Mouse (Mus musculus) CH12.LX (cell line): ENCODE measurements around the gene B3gnt7. TPM values are rescaled to one million over a fixed set of nuclear protein-coding genes. Genes with fewer than 3 reads are reported as not detected.

Experiments used
- DNase-seq: peaks from one replicate; pipeline ENCODE4 v3.0.0-alpha.2; 2013; ENCODE audit errors: extremely low read depth
- H3K27ac ChIP-seq: 2 replicates; pipeline ENCODE4 v1.5.1; 2012; ENCODE audit warnings: low read depth, mild to moderate bottlenecking, control low read depth, moderate library complexity; ENCODE audit not compliant: insufficient read depth
- H3K27me3 ChIP-seq: replicated peaks from 2 replicates; pipeline ENCODE3; 2012; ENCODE audit warnings: inconsistent platforms
- H3K36me3 ChIP-seq, 2 experiments: replicated peaks in 1 of 2; 2 replicates each; pipeline versions ENCODE3 to v1.6.1; 2012; ENCODE audit warnings: inconsistent platforms in 1 of 2, low read length in 1 of 2, mild to moderate bottlenecking in 1 of 2, mixed read lengths in 1 of 2, moderate library complexity in 1 of 2; ENCODE audit not compliant: control insufficient read depth in 1 of 2, insufficient read depth in 1 of 2
- H3K4me1 ChIP-seq, 2 experiments: 2 replicates each; pipeline ENCODE4 v1.6.1; 2012; ENCODE audit warnings: inconsistent platforms in 1 of 2, moderate library complexity in 1 of 2; ENCODE audit not compliant: insufficient read depth in 2 of 2, control insufficient read depth in 1 of 2
- H3K4me2 ChIP-seq: 2 replicates; pipeline ENCODE4 v1.6.1; 2012; ENCODE audit warnings: low read depth, mild to moderate bottlenecking, control low read depth; ENCODE audit not compliant: poor library complexity, insufficient read depth, severe bottlenecking
- H3K4me3 ChIP-seq, 3 experiments: fragments of 150-350 bp in 1 of 3; sonication (generic) in 1 of 3; replicated peaks in 1 of 3; 2 replicates each; pipeline versions ENCODE3 to v1.5.1; 2011 to 2012; ENCODE audit warnings: low read depth in 2 of 3, low read length in 2 of 3, mild to moderate bottlenecking in 2 of 3, moderate library complexity in 2 of 3, control low read depth in 1 of 3, improper control_type of control experiment in 1 of 3, inconsistent platforms in 1 of 3, mixed read lengths in 1 of 3; ENCODE audit not compliant: poor library complexity in 1 of 3
- H3K79me2 ChIP-seq: replicated peaks from 2 replicates; pipeline ENCODE4 v1.6.1; 2012; ENCODE audit warnings: mild to moderate bottlenecking, moderate library complexity; ENCODE audit not compliant: control insufficient read depth, poor library complexity, insufficient read depth, severe bottlenecking; ENCODE audit errors: extremely low read depth
- H3K9ac ChIP-seq: 2 replicates; pipeline ENCODE4 v1.6.1; 2012; ENCODE audit warnings: low read depth, mild to moderate bottlenecking, control low read depth, moderate library complexity; ENCODE audit not compliant: insufficient read depth
- H3K9me3 ChIP-seq: replicated peaks from 2 replicates; pipeline ENCODE3; 2012; ENCODE audit warnings: low read length, inconsistent platforms, mixed read lengths
- BHLHE40 ChIP-seq: IDR thresholded peaks from 2 replicates; pipeline ENCODE4 v1.6.1; 2011; ENCODE audit warnings: mild to moderate bottlenecking, low read depth, low read length, improper control_type of control experiment
- CHD2 ChIP-seq: IDR thresholded peaks from 2 replicates; pipeline ENCODE4 v1.6.1; 2011; ENCODE audit warnings: low read length, improper control_type of control experiment
- EP300 ChIP-seq: IDR thresholded peaks from 2 replicates; pipeline ENCODE4 v1.6.1; 2011; ENCODE audit warnings: low read length, improper control_type of control experiment
- ETS1 ChIP-seq: conservative IDR thresholded peaks from 2 replicates; pipeline ENCODE4 v1.6.1; 2012; ENCODE audit warnings: low read depth, mild to moderate bottlenecking, inconsistent platforms, low read length, improper control_type of control experiment, moderate library complexity
- JUN ChIP-seq: IDR thresholded peaks from 2 replicates; pipeline ENCODE4 v1.6.1; 2011; ENCODE audit warnings: low read depth, mild to moderate bottlenecking, low read length, improper control_type of control experiment, moderate library complexity; ENCODE audit not compliant: insufficient read depth
- KAT2A ChIP-seq: IDR thresholded peaks from 2 replicates; pipeline ENCODE4 v1.6.1; 2012; ENCODE audit warnings: low read length, improper control_type of control experiment, inconsistent platforms; ENCODE audit not compliant: insufficient replicate concordance
- MAFK ChIP-seq: IDR thresholded peaks from 2 replicates; pipeline ENCODE4 v1.6.1; 2011; ENCODE audit warnings: low read length, improper control_type of control experiment; ENCODE audit not compliant: insufficient replicate concordance
- MXI1 ChIP-seq: IDR thresholded peaks from 2 replicates; pipeline ENCODE4 v1.6.1; 2011; ENCODE audit warnings: mild to moderate bottlenecking, low read depth, low read length, improper control_type of control experiment
- MYC ChIP-seq: IDR thresholded peaks from 2 replicates; pipeline ENCODE4 v1.6.1; 2011; ENCODE audit warnings: low read depth, mild to moderate bottlenecking, improper control_type of control experiment, low read length
- NRF1 ChIP-seq: IDR thresholded peaks from 2 replicates; pipeline ENCODE4 v1.6.1; 2014; ENCODE audit warnings: low read depth, mild to moderate bottlenecking, inconsistent platforms, low read length, improper control_type of control experiment, moderate library complexity
- PAX5 ChIP-seq: IDR thresholded peaks from 2 replicates; pipeline ENCODE4 v1.6.1; 2012; ENCODE audit warnings: low read length, inconsistent platforms, mixed read lengths
- RCOR1 ChIP-seq: conservative IDR thresholded peaks from 2 replicates; pipeline ENCODE4 v1.6.1; 2012; ENCODE audit warnings: low read depth, mild to moderate bottlenecking, inconsistent platforms, low read length, improper control_type of control experiment
- SIN3A ChIP-seq: IDR thresholded peaks from 2 replicates; pipeline ENCODE4 v1.6.1; 2012; ENCODE audit warnings: low read length, improper control_type of control experiment, inconsistent platforms
- SMC3 ChIP-seq: IDR thresholded peaks from 2 replicates; pipeline ENCODE4 v1.6.1; 2011; ENCODE audit warnings: low read depth, low read length, improper control_type of control experiment
- TBP ChIP-seq: conservative IDR thresholded peaks from 2 replicates; pipeline ENCODE4 v1.6.1; 2011; ENCODE audit warnings: low read depth, low read length, improper control_type of control experiment
- USF2 ChIP-seq: conservative IDR thresholded peaks from 2 replicates; pipeline ENCODE4 v1.6.1; 2011; ENCODE audit warnings: low read depth, low read length, improper control_type of control experiment
- ZC3H11A ChIP-seq: IDR thresholded peaks from 2 replicates; pipeline ENCODE4 v1.6.1; 2012; ENCODE audit warnings: low read depth, mild to moderate bottlenecking, inconsistent platforms, low read length, improper control_type of control experiment
- ZKSCAN1 ChIP-seq: IDR thresholded peaks from 2 replicates; pipeline ENCODE4 v1.6.1; 2012; ENCODE audit warnings: low read depth, inconsistent platforms, low read length, improper control_type of control experiment, borderline replicate concordance
- ZMIZ1 ChIP-seq: IDR thresholded peaks from 2 replicates; pipeline ENCODE4 v1.6.1; 2012; ENCODE audit warnings: low read depth, mild to moderate bottlenecking, inconsistent platforms, low read length, improper control_type of control experiment
- dilution Hi-C: fragments of 300-500 bp; cut with MboI; formaldehyde crosslinking; loops from 2 replicates; pipeline ENCODE4 v1.14.3; 2020; ENCODE audit warnings: low sequenced_read_pairs; ENCODE audit not compliant: extremely low pct_unique_long_range_greater_than_20kb, extremely low pct_ligation_motif_present
- in situ Hi-C: fragments of 300-500 bp; cut with MboI; formaldehyde crosslinking; loops from 3 replicates; pipeline ENCODE4 v1.14.3; 2019; ENCODE audit warnings: low sequenced_read_pairs, low pct_ligation_motif_present, low pct_unique_long_range_greater_than_20kb, mixed read lengths
- polyA plus RNA-seq: library from polyadenylated mRNA; unstranded; fragments of >175 nt; gene quantifications from 2 replicates; pipeline ENCODE4 v1.2.1, GENCODE M21; 2012; ENCODE audit warnings: low read depth; ENCODE audit not compliant: insufficient read length
- total RNA-seq, 2 experiments: library from RNA; depleted of rRNA; stranded (reverse); fragments of 300-350 nt in 1 of 2; fragments of >200 nt in 1 of 2; gene quantifications; 2 replicates each; pipeline ENCODE4 v1.2.3; 2012 to 2014

The B3gnt7 gene
- total and polyA plus RNA-seq, 3 experiments = 0.17 TPM; not detected in 2

DNA sequence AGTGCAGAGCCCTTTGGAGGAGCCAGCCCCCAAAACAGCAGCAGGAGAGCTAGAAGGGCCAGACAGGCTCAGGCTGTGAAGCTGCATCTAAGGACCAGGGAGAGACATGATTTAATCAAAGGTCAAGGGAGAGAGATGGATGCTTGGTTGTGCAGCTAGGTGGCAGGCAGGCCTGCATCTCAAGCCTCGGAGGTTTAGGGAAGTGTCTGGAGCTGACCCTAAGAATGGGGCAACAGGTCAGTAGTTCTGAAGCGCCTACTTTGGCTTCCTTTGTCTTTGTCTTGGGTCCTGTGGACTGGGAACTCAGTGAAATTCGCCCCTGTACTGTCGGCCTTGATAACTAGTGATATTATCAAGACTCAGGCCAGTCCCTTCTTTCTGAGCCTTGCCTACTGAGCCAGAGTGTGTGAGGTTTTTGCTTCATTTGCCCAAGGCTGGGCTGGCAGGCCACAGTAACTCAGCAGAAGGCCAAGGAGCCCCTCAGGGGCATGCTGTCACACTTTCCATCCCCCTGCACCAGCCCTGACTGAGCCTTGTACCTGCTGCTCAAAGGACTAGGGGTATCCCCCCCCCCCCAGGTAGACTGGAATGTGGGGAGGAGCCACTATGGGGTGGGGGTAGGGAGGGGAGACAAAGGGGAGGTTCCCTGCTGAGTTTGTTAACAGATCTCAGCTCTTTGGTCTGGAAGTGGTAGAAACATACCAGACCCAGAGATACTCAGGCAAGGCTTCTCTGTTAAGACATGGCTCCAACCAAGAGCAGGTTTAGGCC lies 5.4 kb downstream of the B3gnt7 start:
- no peak for DNase-seq
- Histone ChIP-seq H3K9ac (no peak overlapping the region), H3K9me3 (no peaks in the 10 kb centered on the region), H3K4me1 (peaks cover 0 to 5% of the 10 kb centered on the region in 2 experiments; a peak in 2 of 4 replicates), H3K4me2 (no peak overlapping the region), H3K4me3 (no peak overlapping the region), H3K36me3 (no peaks in the 10 kb centered on the region), H3K79me2 (no peaks in the 10 kb centered on the region), H3K27ac (no peak overlapping the region), H3K27me3 (no peaks in the 10 kb centered on the region)
- in situ Hi-C loops (no loop called here), dilution Hi-C loops (no loop called here)
- TF ChIP-seq MYC (no peak), JUN (no peak), RCOR1 (no peak), KAT2A (no peak), CHD2 (no peak), ZMIZ1 (no peak), BHLHE40 (no peak), SIN3A (no peak), SMC3 (no peak), ZC3H11A (no peak), ZKSCAN1 (no peak), MAFK (no peak), NRF1 (no peak), USF2 (no peak), MXI1 (no peak), ETS1 (no peak)

- no peak overlapping the region for H3K4me3 ChIP-seq
- dilution Hi-C loops = no loop called here
Measured at GRCm38 (mm10) chr1:86309270-86309833, 6.7 kb downstream of the B3gnt7 start.

More at GRCm38 (mm10) chr1:86309270-86309833, 6.7 kb downstream of the B3gnt7 start:
- H3K4me1 ChIP-seq = no peaks in the 10 kb centered on the region
- TF ChIP-seq ZMIZ1 (no peak), SIN3A (no peak), JUN (no peak), PAX5 (no peak), EP300 (no peak), TBP (no peak)
- TF ChIP-seq, all 38 proteins: peak for 0
- Histone ChIP-seq H3K79me2 (no peaks in the 10 kb centered on the region), H3K4me2 (no peak overlapping the region), H3K27me3 (no peaks in the 10 kb centered on the region), H3K9ac (no peak overlapping the region), H3K27ac (no peak overlapping the region), H3K9me3 (no peaks in the 10 kb centered on the region), H3K36me3 (no peaks in the 10 kb centered on the region)
- in situ Hi-C loops = no loop called here
- DNase-seq = no peak
